30 mouse cellular contexts compared by ENCODE assay signal in the genomic region with DNA sequence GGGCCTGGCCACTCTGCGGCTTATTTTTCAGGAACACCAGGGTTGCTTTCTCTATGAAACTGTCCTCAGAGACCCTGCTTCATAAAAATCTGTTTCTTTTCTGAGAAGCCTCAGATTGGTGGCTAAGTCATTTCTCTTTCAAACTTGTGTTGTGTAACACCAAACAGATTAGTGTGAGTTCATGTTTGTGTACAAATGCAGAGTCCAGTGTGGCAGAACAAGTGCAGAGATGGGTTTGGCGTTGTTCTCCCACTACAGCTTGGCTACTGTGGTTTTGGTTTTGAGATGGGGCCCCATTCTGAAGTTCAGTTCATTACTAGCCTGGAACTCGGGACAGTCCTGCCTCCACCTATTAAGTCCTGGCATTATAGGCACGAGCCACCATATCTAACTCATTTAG. TPM values are rescaled to one million over a fixed set of nuclear protein-coding genes. Genes with fewer than 3 reads are reported as not detected.
"Had no signal": no experiment of that assay in that cellular context is flagged by ENCODE, and none has a peak within 500 bp of the region (broad histone marks: within the 10 kb centered on the region; RNA-seq: fewer than 3 reads in every experiment).

No protein-coding gene starts in this region.

- H3K9me3 ChIP-seq: heart, embryonic 10.5 days; heart, embryonic 12.5 days; hindbrain, embryonic 10.5 days; hindbrain, embryonic 12.5 days; intestine, embryonic 15.5 days; limb, embryonic 10.5 days; limb, embryonic 12.5 days; liver, embryonic 12.5 days had no signal

- ATAC-seq: inflammation-experienced regulatory T-cells, adult 6 months; intestine, embryonic 15.5 days; intestine, postnatal 0 days; liver, embryonic 12.5 days had no signal

- DNase-seq: gastrocnemius, postnatal 10 days; gastrocnemius, postnatal 36 days; heart, adult 18-20 months; heart, postnatal 10 days; heart, postnatal 4 days; kidney, adult 18-20 months; kidney, adult 8-10 months; kidney, postnatal 10 days; kidney, postnatal 25 days; kidney, postnatal 4 days had no signal

- H3K4me2 ChIP-seq: heart, embryonic 12.5 days; hindbrain, embryonic 12.5 days; hindbrain, embryonic 14.5 days; intestine, embryonic 15.5 days; limb, embryonic 12.5 days; liver, embryonic 12.5 days had no signal

- H3K36me3 ChIP-seq: hindbrain, embryonic 10.5 days; hindbrain, embryonic 12.5 days; intestine, embryonic 15.5 days; limb, embryonic 12.5 days; liver, embryonic 12.5 days had no signal

- H3K4me3 ChIP-seq: heart, embryonic 10.5 days; heart, embryonic 12.5 days; hindbrain, embryonic 10.5 days; hindbrain, embryonic 12.5 days; intestine, embryonic 15.5 days; layer of hippocampus, adult 2 months; left cerebral cortex, adult 2 months; limb, embryonic 10.5 days; limb, embryonic 12.5 days; liver, embryonic 12.5 days had no signal

- H3K9ac ChIP-seq: heart, embryonic 12.5 days; hindbrain, embryonic 12.5 days; hindbrain, embryonic 14.5 days; intestine, embryonic 15.5 days; limb, embryonic 12.5 days; liver, embryonic 12.5 days; liver, embryonic 14.5 days had no signal

- H3K27ac ChIP-seq: heart, embryonic 10.5 days; hindbrain, embryonic 10.5 days; hindbrain, embryonic 12.5 days; hindbrain, embryonic 14.5 days; intestine, embryonic 15.5 days; layer of hippocampus, adult 2 months; left cerebral cortex, adult 2 months; limb, embryonic 10.5 days; limb, embryonic 12.5 days; liver, embryonic 12.5 days; liver, embryonic 14.5 days had no signal

- H3K27me3 ChIP-seq: heart, embryonic 12.5 days; hindbrain, embryonic 12.5 days; intestine, embryonic 15.5 days; limb, embryonic 12.5 days had no signal

RNA-seq across cellular contexts. Expression of gene Gm10309, which starts 7.7 kb away (rescaled TPM):
- total RNA-seq: gastrocnemius, postnatal 36 days; heart, adult 8-10 months; heart, postnatal 10 days; heart, postnatal 25 days; layer of hippocampus, adult 2 months; layer of hippocampus, postnatal 10 days; layer of hippocampus, postnatal 25 days; left cerebral cortex, adult 2 months; left cerebral cortex, postnatal 14 days; left cerebral cortex, postnatal 36 days had no signal
- polyA plus RNA-seq: intestine, postnatal 0 days had no signal
